Mouse (Mus musculus): ENCODE results near the gene Gtf2i. TPM values are rescaled to one million over a fixed set of nuclear protein-coding genes. Genes with fewer than 3 reads are reported as not detected.
A peak's percentile ranks its signal among the peaks of the same experiment; 100 is the strongest.

Gtf2i gene
- total RNA-seq, 1 experiment: 64.3 TPM

DNA sequence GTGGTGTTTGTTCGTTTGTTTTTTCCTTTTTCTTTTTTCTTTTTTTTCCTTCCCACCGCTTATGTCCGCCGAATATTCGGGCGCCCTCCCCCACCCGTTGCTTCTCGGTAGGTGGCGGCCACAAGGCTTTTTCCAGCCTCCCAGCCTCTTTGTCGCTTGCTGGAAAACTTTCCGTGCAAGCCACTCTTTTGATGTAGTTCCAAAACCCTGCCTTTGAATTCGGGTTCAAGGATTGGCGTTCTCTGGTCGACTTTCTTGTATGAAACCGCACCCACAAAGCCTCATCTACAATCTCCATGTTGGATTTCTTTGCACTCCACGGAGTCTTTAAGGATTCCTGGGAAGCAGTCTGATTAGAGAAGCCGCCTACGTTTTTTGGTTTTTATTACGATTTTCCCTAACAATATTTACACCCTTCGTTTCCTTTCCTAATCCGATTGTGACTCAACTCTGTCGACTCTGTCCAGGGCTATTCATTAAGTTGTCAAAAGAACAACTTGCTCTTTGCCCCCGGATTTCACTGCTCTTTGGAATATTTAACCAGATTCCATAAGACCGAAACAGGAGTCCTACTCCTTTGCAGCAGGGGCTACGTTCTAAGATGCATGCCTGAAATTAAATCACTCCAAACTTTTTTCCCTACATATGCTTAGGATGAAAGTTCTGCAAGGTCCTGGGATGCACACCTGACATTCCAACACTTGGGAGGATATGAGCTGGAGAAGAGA lies 1.2 kb upstream of the Gtf2i start:
- peaks cover 2 to 5% of the 10 kb centered on the region in 2 experiments; a peak in 2 of 4 replicates for H3K4me1 ChIP-seq (ENCODE audit: control insufficient read depth in 2 of 2, insufficient read depth in 2 of 2, low read length in 2 of 2, poor library complexity in 1 of 2)
- H3K36me3 ChIP-seq (ENCODE audit: control insufficient read depth, insufficient read depth, low read length, poor library complexity, severe bottlenecking): peaks cover 5% of the 10 kb centered on the region
- peak overlapping the region; percentile 86; the same call in 1 of the 2 replicates for H3K9ac ChIP-seq (ENCODE audit: insufficient read depth, low read depth, low read length, poor library complexity, severe bottlenecking)
- no peak for TF ChIP-seq ZC3H11A (IDR thresholded peaks at IDR 0.05; ENCODE audit: borderline replicate concordance, low read depth, low read length)
- TF ChIP-seq ZNF384 (IDR thresholded peaks at IDR 0.05; ENCODE audit: low read depth, low read length): peak; percentile 11; the same call in 1 of the 2 replicates
- TF ChIP-seq MAFK (IDR thresholded peaks at IDR 0.05; ENCODE audit: insufficient read depth, low read depth, low read length): no peak
- no peak for TF ChIP-seq CHD2 (IDR thresholded peaks at IDR 0.05; ENCODE audit: low read depth, low read length)
- no peak for TF ChIP-seq HCFC1 (IDR thresholded peaks at IDR 0.05; ENCODE audit: borderline replicate concordance, insufficient read depth, low read length)
- peak overlapping the region; percentile 95 for H3K27ac ChIP-seq (ENCODE audit: insufficient read depth, low read depth, low read length, poor library complexity, severe bottlenecking)
- peak overlapping the region; percentile 84 to 95 for H3K4me3 ChIP-seq (ENCODE audit: insufficient read depth in 1 of 2, low read depth in 1 of 2, low read length in 2 of 2, poor library complexity in 1 of 2, severe bottlenecking in 1 of 2)
- DNase-seq (ENCODE audit: low read depth, low spot score): no peak
- in situ Hi-C loops (cut with MboI; ENCODE audit: low sequenced_read_pairs in 2 of 2, unreplicated experiment in 2 of 2): no loop called here
- H3K9me3 ChIP-seq (ENCODE audit: control insufficient read depth, insufficient read depth, low read depth, low read length): no peaks in the 10 kb centered on the region

DNA sequence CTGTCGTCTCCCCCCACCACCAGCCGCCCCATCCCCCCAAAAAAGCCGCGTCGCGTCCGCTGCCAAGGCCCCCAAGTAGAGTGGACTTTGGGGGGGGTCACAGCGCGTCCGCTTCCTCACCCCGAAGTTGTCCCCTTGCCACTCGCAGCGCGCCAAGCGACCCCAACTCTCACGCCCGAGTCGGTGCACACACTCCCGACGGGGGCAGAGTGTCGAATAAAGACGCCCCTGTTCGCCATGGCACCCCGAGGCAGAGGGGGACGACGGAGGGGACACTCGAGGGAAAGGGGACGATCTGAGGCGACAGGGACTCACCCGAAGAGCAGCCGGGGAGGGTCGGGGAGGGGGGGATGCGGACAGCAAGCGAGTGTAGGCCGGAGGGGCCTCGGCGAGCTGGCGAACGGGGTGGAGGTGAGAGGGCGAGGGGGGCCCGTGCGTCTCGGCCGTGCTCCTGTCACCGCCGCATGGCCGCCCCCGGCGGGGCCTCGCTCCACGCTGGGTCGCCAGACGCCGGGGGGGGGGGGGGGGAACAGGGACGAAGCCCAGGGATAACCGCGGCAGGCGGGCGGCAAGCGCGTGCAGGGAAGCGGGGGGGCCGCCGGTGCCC lies 389 bp downstream of the Gtf2i start:
- no peaks in the 10 kb centered on the region for H3K9me3 ChIP-seq (ENCODE audit: control insufficient read depth, insufficient read depth, low read depth, low read length)
- TF ChIP-seq ZC3H11A (IDR thresholded peaks at IDR 0.05; ENCODE audit: borderline replicate concordance, low read depth, low read length) (no peak), MAFK (IDR thresholded peaks at IDR 0.05; ENCODE audit: insufficient read depth, low read depth, low read length) (no peak), HCFC1 (IDR thresholded peaks at IDR 0.05; ENCODE audit: borderline replicate concordance, insufficient read depth, low read length) (no peak), ZNF384 (IDR thresholded peaks at IDR 0.05; ENCODE audit: low read depth, low read length) (no peak), CHD2 (IDR thresholded peaks at IDR 0.05; ENCODE audit: low read depth, low read length) (no peak)
- in situ Hi-C loops (cut with MboI; ENCODE audit: low sequenced_read_pairs in 2 of 2, unreplicated experiment in 2 of 2): no loop called here
- peaks cover 2 to 8% of the 10 kb centered on the region in 2 experiments; a peak in 2 of 4 replicates for H3K4me1 ChIP-seq (ENCODE audit: control insufficient read depth in 2 of 2, insufficient read depth in 2 of 2, low read length in 2 of 2, poor library complexity in 1 of 2)
- peak overlapping the region; percentile 90 for H3K9ac ChIP-seq (ENCODE audit: insufficient read depth, low read depth, low read length, poor library complexity, severe bottlenecking)
- H3K36me3 ChIP-seq (ENCODE audit: control insufficient read depth, insufficient read depth, low read length, poor library complexity, severe bottlenecking): peaks cover 7% of the 10 kb centered on the region
- H3K27ac ChIP-seq (ENCODE audit: insufficient read depth, low read depth, low read length, poor library complexity, severe bottlenecking): peak overlapping the region; percentile 96
- peak overlapping the region; percentile 84 to 95 for H3K4me3 ChIP-seq (ENCODE audit: insufficient read depth in 1 of 2, low read depth in 1 of 2, low read length in 2 of 2, poor library complexity in 1 of 2, severe bottlenecking in 1 of 2)
- DNase-seq (ENCODE audit: low read depth, low spot score): no peak

DNA sequence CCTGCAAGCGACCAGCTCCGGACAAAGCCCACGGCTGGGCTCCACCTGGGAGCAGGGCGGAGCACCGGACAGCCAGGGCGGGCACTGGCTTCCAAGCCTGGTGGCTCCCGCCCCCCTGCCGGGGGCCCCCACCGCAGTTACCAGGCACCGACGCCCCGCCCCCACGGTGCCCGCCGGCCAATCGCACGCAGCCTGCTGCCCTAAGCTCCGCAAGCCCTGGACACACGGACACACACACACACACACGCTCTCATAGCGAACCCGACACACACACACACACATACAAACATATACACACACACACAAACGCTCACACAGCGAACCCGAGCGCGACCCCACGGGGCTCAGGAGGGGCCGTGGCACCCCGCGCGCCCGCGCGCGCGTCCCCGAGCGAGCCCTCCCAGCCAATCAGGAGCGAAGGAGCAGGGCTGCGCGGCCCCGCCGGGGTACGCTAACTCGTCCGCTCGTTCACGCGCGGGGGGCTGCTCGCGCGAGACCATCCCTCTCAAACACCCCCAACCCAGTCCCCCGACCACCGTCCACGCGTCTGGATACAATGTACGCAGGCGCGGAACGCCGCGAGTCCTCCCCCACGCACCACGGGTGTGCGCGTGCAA lies 1.0 kb downstream of the Gtf2i start:
- Histone ChIP-seq H3K9me3 (ENCODE audit: control insufficient read depth, insufficient read depth, low read depth, low read length) (no peaks in the 10 kb centered on the region), H3K27ac (ENCODE audit: insufficient read depth, low read depth, low read length, poor library complexity, severe bottlenecking) (peak overlapping the region; percentile 96), H3K4me3 (ENCODE audit: insufficient read depth in 1 of 2, low read depth in 1 of 2, low read length in 2 of 2, poor library complexity in 1 of 2, severe bottlenecking in 1 of 2) (peak overlapping the region; percentile 84 to 95), H3K4me1 (ENCODE audit: control insufficient read depth in 2 of 2, insufficient read depth in 2 of 2, low read length in 2 of 2, poor library complexity in 1 of 2) (peaks cover 2 to 8% of the 10 kb centered on the region in 2 experiments; a peak in 2 of 4 replicates), H3K9ac (ENCODE audit: insufficient read depth, low read depth, low read length, poor library complexity, severe bottlenecking) (peak overlapping the region; percentile 90), H3K36me3 (ENCODE audit: control insufficient read depth, insufficient read depth, low read length, poor library complexity, severe bottlenecking) (peaks cover 7% of the 10 kb centered on the region)
- 0 out of 2 replicates have a peak, but pooled peaks have one; percentile 18 for TF ChIP-seq MAFK (IDR thresholded peaks at IDR 0.05; ENCODE audit: insufficient read depth, low read depth, low read length)
- TF ChIP-seq CHD2 (IDR thresholded peaks at IDR 0.05; ENCODE audit: low read depth, low read length): peak; percentile 74; the same call in 1 of the 2 replicates
- TF ChIP-seq ZC3H11A (IDR thresholded peaks at IDR 0.05; ENCODE audit: borderline replicate concordance, low read depth, low read length): no peak
- peak; percentile 41; the same call in 1 of the 2 replicates for TF ChIP-seq HCFC1 (IDR thresholded peaks at IDR 0.05; ENCODE audit: borderline replicate concordance, insufficient read depth, low read length)
- no peak for TF ChIP-seq ZNF384 (IDR thresholded peaks at IDR 0.05; ENCODE audit: low read depth, low read length)
- in situ Hi-C loops (cut with MboI; ENCODE audit: low sequenced_read_pairs in 2 of 2, unreplicated experiment in 2 of 2): no loop called here
- peak; percentile 84 for DNase-seq (ENCODE audit: low read depth, low spot score)

DNA sequence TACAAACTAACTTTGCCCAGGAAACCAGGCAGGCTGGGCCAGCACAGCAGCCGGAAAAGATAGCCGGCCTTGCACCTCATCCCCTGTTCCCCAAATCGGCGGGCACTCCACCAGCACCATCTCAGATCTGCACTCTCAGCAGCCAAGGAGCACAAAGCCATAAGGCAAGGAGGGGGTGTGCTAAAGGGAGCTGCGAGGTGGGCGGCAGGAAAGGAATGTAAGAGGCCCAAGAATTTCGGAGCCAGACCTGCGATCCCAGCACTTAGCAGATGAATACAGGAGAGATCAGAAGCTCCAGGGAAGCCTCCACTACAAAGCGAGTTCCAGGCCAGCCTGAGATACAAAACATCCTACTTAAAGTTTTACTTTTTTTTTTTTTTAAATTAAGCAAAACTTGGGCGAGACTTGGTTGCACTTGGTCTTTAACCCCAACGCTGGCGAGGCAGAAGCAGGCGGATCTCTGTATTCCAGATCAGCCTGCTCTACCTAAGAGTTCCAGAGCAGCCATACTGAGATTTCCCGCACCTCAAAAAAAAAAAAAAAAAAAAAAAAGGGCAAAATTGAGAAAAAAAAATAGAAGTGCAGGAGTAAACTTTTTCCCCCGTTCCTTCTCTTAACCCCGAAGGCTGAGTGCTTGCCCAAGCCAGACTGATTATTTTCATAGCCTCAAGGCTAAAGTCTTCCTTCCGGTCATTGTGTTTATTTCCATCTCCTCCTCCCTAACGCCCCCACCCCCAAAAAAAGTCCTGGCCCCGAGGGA lies 1.7 kb downstream of the Gtf2i start:
- in situ Hi-C loops (cut with MboI; ENCODE audit: low sequenced_read_pairs in 2 of 2, unreplicated experiment in 2 of 2): no loop called here
- Histone ChIP-seq H3K9ac (ENCODE audit: insufficient read depth, low read depth, low read length, poor library complexity, severe bottlenecking) (peak overlapping the region; percentile 90), H3K4me1 (ENCODE audit: control insufficient read depth in 2 of 2, insufficient read depth in 2 of 2, low read length in 2 of 2, poor library complexity in 1 of 2) (peaks cover 2 to 8% of the 10 kb centered on the region in 2 experiments; a peak in 2 of 4 replicates), H3K27ac (ENCODE audit: insufficient read depth, low read depth, low read length, poor library complexity, severe bottlenecking) (peak overlapping the region; percentile 96), H3K4me3 (ENCODE audit: insufficient read depth in 1 of 2, low read depth in 1 of 2, low read length in 2 of 2, poor library complexity in 1 of 2, severe bottlenecking in 1 of 2) (peak overlapping the region; percentile 84 to 95), H3K9me3 (ENCODE audit: control insufficient read depth, insufficient read depth, low read depth, low read length) (no peaks in the 10 kb centered on the region), H3K36me3 (ENCODE audit: control insufficient read depth, insufficient read depth, low read length, poor library complexity, severe bottlenecking) (peaks cover 7% of the 10 kb centered on the region)
- TF ChIP-seq CHD2 (IDR thresholded peaks at IDR 0.05; ENCODE audit: low read depth, low read length) (no peak), ZNF384 (IDR thresholded peaks at IDR 0.05; ENCODE audit: low read depth, low read length) (peak; percentile 93), MAFK (IDR thresholded peaks at IDR 0.05; ENCODE audit: insufficient read depth, low read depth, low read length) (peak; percentile 61; the same call in 1 of the 2 replicates), ZC3H11A (IDR thresholded peaks at IDR 0.05; ENCODE audit: borderline replicate concordance, low read depth, low read length) (no peak), HCFC1 (IDR thresholded peaks at IDR 0.05; ENCODE audit: borderline replicate concordance, insufficient read depth, low read length) (0 out of 2 replicates have a peak, but pooled peaks have one; percentile 37)
- no peak for DNase-seq (ENCODE audit: low read depth, low spot score)

Data from ES-E14 (cell line).